Mouse (Mus musculus): Measurements from ENCODE around the gene Stom.

DNA sequence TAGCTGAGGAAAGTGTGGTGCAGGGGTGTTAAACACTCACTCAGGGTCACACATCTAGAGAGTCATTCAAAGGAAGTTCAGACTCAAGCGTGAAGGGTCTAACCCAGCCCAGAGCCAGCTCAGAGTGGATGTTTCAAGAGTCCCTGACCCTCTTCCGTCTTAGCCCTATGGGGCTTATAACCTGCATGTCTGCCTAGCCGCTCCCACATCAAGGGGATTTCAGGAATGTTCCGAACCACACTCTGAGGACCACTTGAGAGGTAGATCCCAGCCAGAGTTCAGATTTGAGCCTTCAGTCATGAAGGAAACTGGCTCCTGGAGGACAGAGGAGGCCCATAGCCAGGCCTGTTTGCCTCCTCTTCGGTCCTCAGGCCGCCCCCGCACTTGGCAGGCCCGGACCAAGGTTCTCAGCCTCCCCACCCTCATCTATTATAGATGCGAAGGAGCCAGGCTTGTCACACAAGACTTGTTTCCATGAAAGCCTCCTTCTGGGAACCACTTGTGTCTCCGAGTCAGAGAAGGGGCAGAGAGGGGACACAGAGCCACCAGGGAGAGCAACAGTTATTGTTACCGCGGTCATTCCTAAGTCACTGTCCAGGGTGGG lies 49.7 kb downstream of the Stom start:
- TF ChIP-seq MAFK (IDR thresholded peaks at IDR 0.05; ENCODE audit: insufficient read depth, low read depth, low read length) (no peak), ZNF384 (IDR thresholded peaks at IDR 0.05; ENCODE audit: low read depth, low read length) (no peak)
